Mouse (Mus musculus): ENCODE measurements at regions not wholly inside any gene's neighbourhood (a gene's known extent, or its start where the extent isn't known, plus 50 kb on each side); places are given as distances from the start of the nearest gene placed in this dataset.

DNA sequence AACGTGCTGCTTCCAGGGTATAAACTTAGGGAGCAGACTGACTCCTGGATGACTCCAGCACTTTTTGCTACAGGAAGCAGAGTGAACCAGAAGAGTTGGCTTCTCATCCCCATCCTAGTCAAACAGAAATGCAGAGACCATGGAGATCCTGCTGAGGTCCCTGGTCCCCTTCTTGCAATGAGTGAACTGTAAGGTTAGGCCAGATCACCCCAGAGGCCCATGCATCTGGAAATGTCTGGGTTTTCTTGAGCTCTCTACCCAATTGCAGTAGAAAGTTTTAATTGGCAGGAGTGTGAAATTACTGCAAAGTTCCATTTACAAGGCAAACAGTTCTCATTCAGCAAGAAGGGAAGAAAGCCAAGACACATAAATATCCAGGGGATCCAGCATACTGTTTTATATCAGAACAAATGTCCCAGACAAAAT, 101.8 kb downstream of the Kctd12 start:
- ATAC-seq (ENCODE audit: insufficient number of reproducible peaks, low FRiP score, low TSS enrichment, low read depth) = peak; percentile 67
- no peaks in the 10 kb centered on the region for H3K36me3 ChIP-seq
- no peak overlapping the region for H3K4me3 ChIP-seq (replicated peaks)
- peaks cover 7% of the 10 kb centered on the region; the same call in 1 of the 2 replicates for H3K4me1 ChIP-seq
- peak overlapping the region; percentile 55 for H3K27ac ChIP-seq (replicated peaks)
- 35% methylated on average over 1 of the region's 1 CpGs for WGBS
- no peaks in the 10 kb centered on the region for H3K9me3 ChIP-seq (replicated peaks)
- no peaks in the 10 kb centered on the region for H3K27me3 ChIP-seq
- H3K9ac ChIP-seq = no peak overlapping the region
- H3K4me2 ChIP-seq (replicated peaks) = no peak overlapping the region

DNA sequence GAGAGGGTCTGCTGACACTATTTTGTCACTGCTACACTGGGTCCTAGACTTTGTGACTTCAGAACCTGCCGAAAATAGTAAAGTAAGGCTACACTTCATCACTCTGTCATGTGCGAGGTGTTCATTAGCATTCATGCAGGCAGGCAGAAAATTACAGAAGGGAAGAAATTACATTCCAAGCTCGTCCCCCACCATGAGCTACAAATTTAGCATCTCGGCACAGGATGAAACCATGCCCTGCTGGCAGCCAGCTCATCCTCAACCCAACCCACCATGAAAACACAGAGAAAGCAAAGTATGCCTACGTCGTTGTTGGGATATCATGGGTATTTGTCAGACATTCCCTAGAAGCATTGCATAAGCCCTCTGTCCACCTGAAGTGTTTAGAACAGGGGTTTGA, 103.9 kb downstream of the Kctd12 start:
- H3K4me2 ChIP-seq (replicated peaks) = no peak overlapping the region
- H3K36me3 ChIP-seq = no peaks in the 10 kb centered on the region
- no peak overlapping the region for H3K27ac ChIP-seq (replicated peaks)
- no peaks in the 10 kb centered on the region for H3K27me3 ChIP-seq
- H3K4me3 ChIP-seq (replicated peaks) = no peak overlapping the region
- peaks cover 7% of the 10 kb centered on the region; the same call in 1 of the 2 replicates for H3K4me1 ChIP-seq
- no peak for ATAC-seq (ENCODE audit: insufficient number of reproducible peaks, low FRiP score, low TSS enrichment, low read depth)
- no peak overlapping the region for H3K9ac ChIP-seq
- no peaks in the 10 kb centered on the region for H3K9me3 ChIP-seq (replicated peaks)
- 72% methylated on average over 6 of the region's 6 CpGs for WGBS

- H3K36me3 ChIP-seq = no peaks in the 10 kb centered on the region
- no peaks in the 10 kb centered on the region for H3K9me3 ChIP-seq (replicated peaks)
- no peak overlapping the region for H3K4me3 ChIP-seq (replicated peaks)
- H3K27ac ChIP-seq (replicated peaks) = no peak overlapping the region
- no peak for ATAC-seq (ENCODE audit: insufficient number of reproducible peaks, low FRiP score, low TSS enrichment, low read depth)
- H3K9ac ChIP-seq = no peak overlapping the region
- no peak overlapping the region for H3K4me2 ChIP-seq (replicated peaks)
- no peaks in the 10 kb centered on the region for H3K4me1 ChIP-seq
- 67% methylated on average over 1 of the region's 1 CpGs for WGBS
- no peaks in the 10 kb centered on the region for H3K27me3 ChIP-seq
These were observed 114.3 kb downstream of the Kctd12 start for GRCm38 (mm10) chr14:102868160-102868559.

DNA sequence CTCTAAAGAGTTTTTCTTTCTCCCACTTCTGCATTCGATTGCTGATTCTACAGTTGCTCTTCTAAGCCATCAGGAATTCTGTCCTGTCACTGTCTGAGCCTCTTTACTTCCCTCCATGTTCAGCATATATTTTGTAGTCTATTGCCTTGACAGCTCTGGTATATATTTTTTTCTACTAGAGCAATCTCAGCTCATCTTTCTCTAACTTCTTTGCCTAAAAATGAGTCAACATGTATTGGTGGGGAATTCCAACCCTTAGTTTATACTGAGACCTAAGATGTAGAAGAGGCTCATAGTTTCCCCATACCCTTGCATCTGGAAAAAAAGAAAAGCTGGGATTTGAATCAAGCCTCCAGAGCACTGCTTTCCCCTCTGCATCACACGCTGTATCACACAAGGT, 114.7 kb downstream of the Kctd12 start:
- Histone ChIP-seq H3K4me3 (replicated peaks) (no peak overlapping the region), H3K27me3 (no peaks in the 10 kb centered on the region), H3K9ac (no peak overlapping the region), H3K27ac (replicated peaks) (no peak overlapping the region), H3K36me3 (no peaks in the 10 kb centered on the region), H3K9me3 (replicated peaks) (no peaks in the 10 kb centered on the region), H3K4me2 (replicated peaks) (no peak overlapping the region), H3K4me1 (no peaks in the 10 kb centered on the region)
- no peak for ATAC-seq (ENCODE audit: insufficient number of reproducible peaks, low FRiP score, low TSS enrichment, low read depth)
- WGBS = 72% methylated on average over 2 of the region's 2 CpGs

GRCm38 (mm10) chr14:102866511-102866910, 115.9 kb downstream of the Kctd12 start:
- Histone ChIP-seq H3K4me2 (replicated peaks) (no peak overlapping the region), H3K9me3 (replicated peaks) (no peaks in the 10 kb centered on the region), H3K36me3 (no peaks in the 10 kb centered on the region), H3K27ac (replicated peaks) (no peak overlapping the region), H3K4me1 (no peaks in the 10 kb centered on the region), H3K4me3 (replicated peaks) (no peak overlapping the region), H3K9ac (no peak overlapping the region), H3K27me3 (no peaks in the 10 kb centered on the region)
- ATAC-seq (ENCODE audit: insufficient number of reproducible peaks, low FRiP score, low TSS enrichment, low read depth) = no peak
- 64% methylated on average over 1 of the region's 1 CpGs for WGBS

GRCm38 (mm10) chr14:102861694-102862093, 120.7 kb downstream of the Kctd12 start:
- Histone ChIP-seq H3K9ac (no peak overlapping the region), H3K4me2 (replicated peaks) (no peak overlapping the region), H3K4me1 (no peaks in the 10 kb centered on the region), H3K4me3 (replicated peaks) (no peak overlapping the region), H3K27me3 (no peaks in the 10 kb centered on the region), H3K36me3 (no peaks in the 10 kb centered on the region), H3K9me3 (replicated peaks) (no peaks in the 10 kb centered on the region), H3K27ac (replicated peaks) (no peak overlapping the region)
- WGBS = 88% methylated on average over 1 of the region's 1 CpGs
- no peak for ATAC-seq (ENCODE audit: insufficient number of reproducible peaks, low FRiP score, low TSS enrichment, low read depth)

DNA sequence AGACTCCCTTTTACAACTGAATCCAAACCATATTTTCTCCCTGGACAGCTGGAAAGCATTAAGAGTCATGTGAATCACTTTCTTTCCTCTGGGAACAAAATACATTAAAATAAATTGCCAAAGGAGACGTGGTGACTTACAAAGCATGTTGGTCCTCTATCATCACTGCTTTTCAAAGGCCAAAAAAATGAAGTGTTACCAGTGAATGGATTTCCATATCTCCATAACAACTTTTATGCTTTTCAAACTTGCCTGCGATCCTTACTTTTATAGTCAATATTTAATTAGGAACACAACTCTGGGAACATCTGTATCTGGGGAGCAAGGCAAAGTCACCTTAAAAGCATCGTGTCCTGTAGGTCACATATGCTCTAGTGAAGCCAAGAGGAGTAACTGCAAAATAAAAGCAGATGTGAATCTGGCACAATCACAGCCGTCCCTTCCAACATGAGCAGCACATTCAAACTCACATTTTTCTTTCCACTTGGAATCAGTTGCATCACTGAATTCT, 123.0 kb downstream of the Kctd12 start:
- Histone ChIP-seq H3K27ac (replicated peaks) (peak overlapping the region; percentile 61; the same call in 1 of the 2 replicates), H3K36me3 (no peaks in the 10 kb centered on the region), H3K9ac (no peak overlapping the region), H3K9me3 (replicated peaks) (no peaks in the 10 kb centered on the region), H3K4me1 (no peaks in the 10 kb centered on the region), H3K4me3 (replicated peaks) (no peak overlapping the region), H3K4me2 (replicated peaks) (no peak overlapping the region), H3K27me3 (no peaks in the 10 kb centered on the region)
- WGBS = 36% methylated on average over 4 of the region's 4 CpGs
- ATAC-seq (ENCODE audit: insufficient number of reproducible peaks, low FRiP score, low TSS enrichment, low read depth) = peak; percentile 75

DNA sequence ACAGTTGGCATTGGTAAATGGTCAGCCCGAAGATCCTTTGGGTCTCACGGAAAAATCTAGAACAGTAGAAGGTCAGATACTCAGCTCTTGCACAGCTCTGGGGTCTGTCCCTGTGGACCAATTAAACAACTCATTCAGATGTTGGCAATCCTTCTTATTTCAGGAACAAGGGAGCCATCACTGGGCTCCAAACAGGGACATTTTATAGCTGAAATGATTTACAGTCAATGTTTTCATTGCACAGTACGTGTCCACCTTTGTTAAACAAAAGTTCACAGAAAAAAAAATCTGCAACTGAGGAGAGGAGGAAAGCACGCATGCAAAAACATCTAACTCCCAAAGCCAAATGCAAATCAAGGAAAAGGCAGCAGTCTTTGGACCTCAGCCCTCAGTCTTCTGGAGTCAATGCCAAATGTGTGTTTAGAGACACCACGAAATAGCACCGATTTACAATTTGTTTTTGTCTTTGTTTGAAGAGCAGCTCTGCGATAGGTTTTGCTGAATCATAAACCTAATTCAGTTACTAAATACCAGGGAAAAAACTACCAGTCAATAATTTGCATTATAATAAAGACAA, 127.1 kb downstream of the Kctd12 start:
- ATAC-seq (ENCODE audit: insufficient number of reproducible peaks, low FRiP score, low TSS enrichment, low read depth) = no peak

GRCm38 (mm10) chr14:102843700-102844099, 138.7 kb downstream of the Kctd12 start:
- no peaks in the 10 kb centered on the region for H3K36me3 ChIP-seq
- H3K27ac ChIP-seq (replicated peaks) = no peak overlapping the region
- H3K4me2 ChIP-seq (replicated peaks) = no peak overlapping the region
- 68% methylated on average over 3 of the region's 3 CpGs for WGBS
- ATAC-seq (ENCODE audit: insufficient number of reproducible peaks, low FRiP score, low TSS enrichment, low read depth) = no peak
- no peak overlapping the region for H3K4me3 ChIP-seq (replicated peaks)
- H3K27me3 ChIP-seq = no peaks in the 10 kb centered on the region
- H3K9me3 ChIP-seq (replicated peaks) = no peaks in the 10 kb centered on the region
- H3K9ac ChIP-seq = no peak overlapping the region
- H3K4me1 ChIP-seq = no peaks in the 10 kb centered on the region

More for the DNA sequence above, 127.1 kb downstream of the Kctd12 start:
- WGBS = 53% methylated on average over 7 of the region's 7 CpGs
- H3K4me1 ChIP-seq = no peaks in the 10 kb centered on the region
- no peak overlapping the region for H3K4me3 ChIP-seq (replicated peaks)
- no peak overlapping the region for H3K9ac ChIP-seq
- H3K9me3 ChIP-seq (replicated peaks) = no peaks in the 10 kb centered on the region
- H3K27ac ChIP-seq (replicated peaks) = peak overlapping the region; percentile 31; the same call in 1 of the 2 replicates
- no peak overlapping the region for H3K4me2 ChIP-seq (replicated peaks)
- no peaks in the 10 kb centered on the region for H3K27me3 ChIP-seq
- no peaks in the 10 kb centered on the region for H3K36me3 ChIP-seq

DNA sequence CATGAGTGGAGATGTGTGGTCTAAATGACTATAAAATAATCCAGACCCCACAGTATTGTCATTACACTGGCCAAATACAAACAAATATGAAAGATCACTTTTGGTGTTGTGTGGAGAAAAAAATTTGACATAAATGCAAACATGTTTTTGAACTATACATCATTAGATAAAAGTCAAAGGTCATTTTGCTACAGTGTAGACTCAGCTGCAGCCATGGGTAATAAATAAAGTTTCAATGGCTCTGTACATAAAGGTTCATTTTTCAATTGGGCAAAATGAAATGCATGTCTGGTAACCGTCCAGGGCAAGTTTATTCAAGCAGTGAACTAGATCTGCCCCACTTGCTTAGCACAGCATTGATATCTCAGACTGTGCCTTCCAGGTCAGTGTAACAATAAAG, 144.8 kb downstream of the Kctd12 start:
- no peaks in the 10 kb centered on the region for H3K27me3 ChIP-seq
- no peaks in the 10 kb centered on the region for H3K36me3 ChIP-seq
- H3K9ac ChIP-seq = no peak overlapping the region
- WGBS = 76% methylated on average over 1 of the region's 1 CpGs
- H3K4me3 ChIP-seq (replicated peaks) = no peak overlapping the region
- no peak overlapping the region for H3K27ac ChIP-seq (replicated peaks)
- H3K4me2 ChIP-seq (replicated peaks) = no peak overlapping the region
- no peaks in the 10 kb centered on the region for H3K9me3 ChIP-seq (replicated peaks)
- no peak for ATAC-seq (ENCODE audit: insufficient number of reproducible peaks, low FRiP score, low TSS enrichment, low read depth)
- peaks cover 15% of the 10 kb centered on the region; the same call in 1 of the 2 replicates for H3K4me1 ChIP-seq

DNA sequence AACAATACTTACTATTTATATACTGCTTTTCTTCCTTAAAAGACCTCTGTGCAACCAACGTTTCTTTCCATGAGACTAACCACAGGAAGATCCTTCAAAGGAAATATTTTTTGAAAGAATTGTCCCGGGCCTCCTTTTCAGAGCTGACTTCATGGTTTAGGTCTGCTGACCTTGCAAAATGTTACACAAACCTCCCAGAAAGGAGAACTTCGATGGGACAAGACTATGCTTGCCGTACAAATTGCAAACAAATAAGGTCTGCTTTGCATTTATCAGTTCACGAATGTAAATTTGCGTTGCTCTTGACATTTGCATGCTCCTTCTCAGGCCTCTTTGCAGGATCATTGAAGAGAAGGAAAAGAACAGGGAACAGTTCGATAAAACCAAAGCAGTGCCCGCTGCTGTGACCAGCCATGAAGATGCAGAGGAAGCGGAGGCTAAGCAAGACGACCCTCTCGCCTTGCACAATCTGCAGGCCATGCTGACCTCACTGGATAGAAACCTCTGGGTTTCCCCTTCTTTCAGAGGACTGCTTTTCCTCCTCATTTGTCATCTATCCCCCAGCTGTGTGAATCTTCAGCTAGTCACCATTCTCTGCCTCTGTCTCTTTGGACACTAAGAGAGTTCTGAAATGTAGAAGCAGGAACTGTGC, 147.2 kb downstream of the Kctd12 start:
- Histone ChIP-seq H3K27me3 (no peaks in the 10 kb centered on the region), H3K36me3 (no peaks in the 10 kb centered on the region), H3K9me3 (replicated peaks) (no peaks in the 10 kb centered on the region), H3K9ac (no peak overlapping the region), H3K4me2 (replicated peaks) (no peak overlapping the region), H3K4me1 (peaks cover 19% of the 10 kb centered on the region; the same call in 1 of the 2 replicates), H3K4me3 (replicated peaks) (no peak overlapping the region), H3K27ac (replicated peaks) (no peak overlapping the region)
- 66% methylated on average over 11 of the region's 11 CpGs for WGBS
- ATAC-seq (ENCODE audit: insufficient number of reproducible peaks, low FRiP score, low TSS enrichment, low read depth) = no peak

GRCm38 (mm10) chr14:102828442-102828841, 154.0 kb downstream of the Kctd12 start:
- H3K4me2 ChIP-seq (replicated peaks) = no peak overlapping the region
- H3K9me3 ChIP-seq (replicated peaks) = no peaks in the 10 kb centered on the region
- H3K4me3 ChIP-seq (replicated peaks) = no peak overlapping the region
- 56% methylated on average over 3 of the region's 3 CpGs for WGBS
- no peaks in the 10 kb centered on the region for H3K27me3 ChIP-seq
- ATAC-seq (ENCODE audit: insufficient number of reproducible peaks, low FRiP score, low TSS enrichment, low read depth) = no peak
- no peak overlapping the region for H3K9ac ChIP-seq
- H3K36me3 ChIP-seq = no peaks in the 10 kb centered on the region
- peaks cover 11% of the 10 kb centered on the region; the same call in 1 of the 2 replicates for H3K4me1 ChIP-seq
- no peak overlapping the region for H3K27ac ChIP-seq (replicated peaks)
